Mouse (Mus musculus): ENCODE data around the gene Irs2. TPM values are rescaled to one million over a fixed set of nuclear protein-coding genes. Genes with fewer than 3 reads are reported as not detected.

Irs2 gene
- total RNA-seq, 2 experiments from 2014 or later: 60.7 to 69.3 TPM

GRCm38 (mm10) chr8:10960277-10960819 lies 47.9 kb downstream of the Irs2 start:
- no peak for DNase-seq (ENCODE audit: extremely low spot score in 1 of 2, low spot score in 1 of 2)

GRCm38 (mm10) chr8:10957292-10957955 lies 50.8 kb downstream of the Irs2 start:
- no peak for DNase-seq (ENCODE audit: extremely low spot score in 1 of 2, low spot score in 1 of 2)

GRCm38 (mm10) chr8:10953346-10954053 lies 54.8 kb downstream of the Irs2 start:
- DNase-seq (ENCODE audit: extremely low spot score in 1 of 2, low spot score in 1 of 2): peak in 1 of 2 experiments; percentile 54

GRCm38 (mm10) chr8:10952706-10953105 lies 55.6 kb downstream of the Irs2 start:
- no peak for DNase-seq (ENCODE audit: extremely low spot score in 1 of 2, low spot score in 1 of 2)

- no peak for DNase-seq (ENCODE audit: extremely low spot score in 1 of 2, low spot score in 1 of 2)
Measured at GRCm38 (mm10) chr8:10952235-10952634, 56.0 kb downstream of the Irs2 start.

- DNase-seq (ENCODE audit: extremely low spot score in 1 of 2, low spot score in 1 of 2): no peak
Measured at GRCm38 (mm10) chr8:10951567-10951966, 56.7 kb downstream of the Irs2 start.

GRCm38 (mm10) chr8:10945939-10946740 lies 62.1 kb downstream of the Irs2 start:
- peak in 1 of 2 experiments; percentile 44 for DNase-seq (ENCODE audit: extremely low spot score in 1 of 2, low spot score in 1 of 2)

- no peak for DNase-seq (ENCODE audit: extremely low spot score in 1 of 2, low spot score in 1 of 2)
Measured at GRCm38 (mm10) chr8:10945490-10945889, 62.8 kb downstream of the Irs2 start.

- DNase-seq (ENCODE audit: extremely low spot score in 1 of 2, low spot score in 1 of 2): no peak
Measured at GRCm38 (mm10) chr8:10943314-10944060, 64.8 kb downstream of the Irs2 start.

- DNase-seq (ENCODE audit: extremely low spot score in 1 of 2, low spot score in 1 of 2): no peak
Measured at GRCm38 (mm10) chr8:10939883-10940282, 68.4 kb downstream of the Irs2 start.

GRCm38 (mm10) chr8:10939210-10939782 lies 69.0 kb downstream of the Irs2 start:
- DNase-seq (ENCODE audit: extremely low spot score in 1 of 2, low spot score in 1 of 2): no peak

- DNase-seq (ENCODE audit: extremely low spot score in 1 of 2, low spot score in 1 of 2): no peak
Measured at GRCm38 (mm10) chr8:10938284-10938683, 70.0 kb downstream of the Irs2 start.

GRCm38 (mm10) chr8:10936646-10937045 lies 71.6 kb downstream of the Irs2 start:
- DNase-seq (ENCODE audit: extremely low spot score in 1 of 2, low spot score in 1 of 2): no peak

GRCm38 (mm10) chr8:10935231-10935630 lies 73.0 kb downstream of the Irs2 start:
- no peak for DNase-seq (ENCODE audit: extremely low spot score in 1 of 2, low spot score in 1 of 2)

Measured in layer of hippocampus, postnatal 25 days (tissue).